Mouse (Mus musculus) stomach, embryonic 16.5 days (tissue): Measurements from ENCODE around the gene Zfp346. TPM values are rescaled to one million over a fixed set of nuclear protein-coding genes. Genes with fewer than 3 reads are reported as not detected.
"Not testable (repeated sequence)": the region's sequence is repeated elsewhere in the genome, so short reads cannot be mapped to it uniquely, and the experiment has no call there.

Experiments
- ATAC-seq: fragments of 200-750 bp; cut with Nextera tagmentation; 2 replicates; pipeline ENCODE4 v1.8.0; 2017; ENCODE audit warnings: moderate number of reproducible peaks, moderate TSS enrichment; ENCODE audit not compliant: insufficient read depth, low FRiP score
- H3K27ac ChIP-seq: fragments of 300-500 bp; sonication (generic); 2 replicates; pipeline ENCODE4 v1.5.1; 2014; ENCODE audit warnings: low read length
- H3K27me3 ChIP-seq: fragments of 300-500 bp; sonication (generic); 2 replicates; pipeline ENCODE4 v1.6.1; 2014; ENCODE audit warnings: low read length, control low read depth, mixed read lengths; ENCODE audit not compliant: control insufficient read depth, insufficient read depth
- H3K36me3 ChIP-seq: fragments of 300-500 bp; sonication (generic); 2 replicates; pipeline ENCODE4 v1.6.1; 2014; ENCODE audit warnings: low read length; ENCODE audit not compliant: control insufficient read depth, insufficient read depth
- H3K4me1 ChIP-seq: fragments of 300-500 bp; sonication (generic); 2 replicates; pipeline ENCODE4 v1.6.1; 2014; ENCODE audit warnings: low read length, control low read depth, mixed read lengths; ENCODE audit not compliant: control insufficient read depth, insufficient read depth
- H3K4me2 ChIP-seq: fragments of 300-500 bp; sonication (generic); 2 replicates; pipeline ENCODE4 v1.6.1; 2014; ENCODE audit warnings: low read depth, low read length, mixed read lengths
- H3K4me3 ChIP-seq: fragments of 300-500 bp; sonication (generic); replicated peaks from 2 replicates; pipeline ENCODE4 v1.5.1; 2014; ENCODE audit warnings: mild to moderate bottlenecking, low read length
- H3K9ac ChIP-seq: fragments of 300-500 bp; sonication (generic); 2 replicates; pipeline ENCODE4 v1.6.1; 2014; ENCODE audit warnings: low read length
- H3K9me3 ChIP-seq: fragments of 300-500 bp; sonication (generic); replicated peaks from 2 replicates; pipeline ENCODE4 v1.6.1; 2016; ENCODE audit warnings: low read length, control low read depth; ENCODE audit not compliant: control insufficient read depth
- WGBS: fragments of 180-500 bp; shearing (Covaris S2); extraction: QIAGEN DNeasy Blood & Tissue Kit; methylation state at CpG from one replicate; pipeline ENCODE4 v1.1.7; 2014; 5-methylcytosine and 5-hydroxymethylcytosine counted together
- polyA plus RNA-seq: library from polyadenylated mRNA; unstranded; fragments of >200 nt; fragmentation: Nextera tagmentation; extraction: Ambion mirVana; gene quantifications from 2 replicates; pipeline ENCODE4 v1.2.1, GENCODE M21; 2015

Zfp346 gene
- 14.1 and 15.6 TPM in 2 replicates for polyA plus RNA-seq

DNA sequence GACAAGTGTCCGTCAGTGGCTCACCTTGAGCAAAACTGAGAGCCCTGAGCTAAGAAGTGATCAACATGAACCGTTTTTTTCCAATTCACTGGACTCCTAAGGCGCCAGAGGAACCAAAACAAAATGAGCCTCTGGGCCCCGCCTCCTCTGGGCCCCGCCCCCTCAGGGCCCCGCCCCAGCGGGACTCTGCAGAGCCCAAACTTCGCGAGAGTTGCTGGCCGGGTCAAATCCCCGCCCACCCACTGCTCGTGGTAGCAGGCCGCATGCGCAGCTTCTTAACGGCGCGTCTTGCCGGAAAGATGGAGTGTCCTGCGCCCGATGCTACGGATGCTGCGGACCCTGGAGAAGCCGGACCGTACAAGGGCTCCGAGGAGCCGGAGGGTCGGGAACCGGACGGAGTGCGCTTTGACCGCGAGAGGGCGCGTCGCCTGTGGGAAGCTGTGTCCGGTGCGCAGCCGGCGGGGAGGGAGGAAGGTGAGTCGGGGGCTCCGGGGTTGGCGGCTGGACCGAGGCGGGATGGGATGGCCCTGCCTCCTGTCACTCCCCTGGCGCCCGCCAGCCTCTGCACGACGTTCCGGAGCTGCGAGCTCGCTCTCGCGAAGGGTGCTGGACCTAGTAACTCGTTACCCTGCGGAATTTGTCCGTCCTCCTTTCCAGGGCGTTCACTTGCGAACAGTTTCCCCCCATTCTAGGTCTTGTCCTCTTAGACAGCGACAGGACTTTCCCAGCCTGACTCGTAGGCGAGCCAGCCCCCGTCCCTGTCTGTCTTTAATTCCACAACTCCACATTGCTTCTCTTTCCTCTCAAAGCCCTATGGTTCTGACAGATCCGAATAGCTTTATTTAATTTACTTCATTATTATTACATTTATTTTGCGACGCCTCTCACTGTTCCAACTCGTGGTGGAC is at the start of gene Zfp346:
Gene Zfp346, plus strand, starts transcription at position 267 of the 908 bp plus-strand sequence.
- H3K4me2 ChIP-seq: peak within 1 kb of the TSS; percentile 73
- H3K9ac ChIP-seq: peak within 1 kb of the TSS; percentile 82
- H3K9me3 ChIP-seq: no peaks in the 10 kb centered on the region
- peak within 1 kb of the TSS; percentile 75 for H3K27ac ChIP-seq
- H3K36me3 ChIP-seq: no peaks in the 10 kb centered on the region
- peak within 1 kb of the TSS; percentile 75 for H3K4me3 ChIP-seq
- no peaks in the 10 kb centered on the region for H3K27me3 ChIP-seq
- ATAC-seq: peak; percentile 96
- WGBS: under 1% methylated on average over 66 of the region's 66 CpGs
- H3K4me1 ChIP-seq: peaks cover 6% of the 10 kb centered on the region

DNA sequence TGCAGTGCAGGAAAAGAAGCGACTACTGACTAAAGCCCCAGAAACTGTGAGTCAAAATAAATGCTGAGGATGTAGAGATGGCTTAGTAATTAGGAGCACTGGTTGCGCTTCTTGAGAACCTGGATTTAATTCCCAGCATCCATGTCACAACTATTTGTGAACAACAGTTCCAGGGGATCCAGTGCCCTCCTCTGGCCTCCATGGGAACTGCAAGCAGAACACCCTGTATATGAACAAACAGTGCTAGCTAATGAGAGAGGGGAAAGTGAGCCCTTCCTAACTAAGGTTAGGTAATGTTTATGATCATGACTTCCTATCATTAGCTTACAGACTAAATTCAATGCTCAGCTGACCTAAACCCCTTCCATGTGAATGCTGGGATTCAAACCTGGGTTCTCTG is 47.1 kb upstream of the Zfp346 start:
- no peak overlapping the region for H3K9ac ChIP-seq
- H3K4me1 ChIP-seq: no peaks in the 10 kb centered on the region
- no peaks in the 10 kb centered on the region for H3K27me3 ChIP-seq
- no peaks in the 10 kb centered on the region for H3K9me3 ChIP-seq
- 94% methylated on average over 2 of the region's 2 CpGs for WGBS
- no peak overlapping the region for H3K4me3 ChIP-seq
- H3K27ac ChIP-seq: no peak overlapping the region
- no peak overlapping the region for H3K4me2 ChIP-seq
- 0 out of 2 replicates have a peak, but pooled peaks cover 2% of the 10 kb centered on the region for H3K36me3 ChIP-seq
- no peak for ATAC-seq

GRCm38 (mm10) chr13:55063276-55063675 is 41.8 kb upstream of the Zfp346 start:
- H3K4me1 ChIP-seq: no peaks in the 10 kb centered on the region
- no peak for ATAC-seq
- 67% methylated on average over 2 of the region's 2 CpGs for WGBS
- no peaks in the 10 kb centered on the region for H3K9me3 ChIP-seq
- no peak overlapping the region for H3K4me3 ChIP-seq
- H3K9ac ChIP-seq: no peak overlapping the region
- H3K27me3 ChIP-seq: no peaks in the 10 kb centered on the region
- no peak overlapping the region for H3K4me2 ChIP-seq
- no peaks in the 10 kb centered on the region for H3K36me3 ChIP-seq
- H3K27ac ChIP-seq: no peak overlapping the region

- Histone ChIP-seq H3K4me2 (no peak overlapping the region), H3K4me1 (no peaks in the 10 kb centered on the region), H3K36me3 (no peaks in the 10 kb centered on the region), H3K9me3 (no peaks in the 10 kb centered on the region), H3K27ac (no peak overlapping the region), H3K9ac (no peak overlapping the region), H3K27me3 (no peaks in the 10 kb centered on the region), H3K4me3 (no peak overlapping the region)
- WGBS: 48% methylated on average over 7 of the region's 7 CpGs
- no peak for ATAC-seq
Measured at GRCm38 (mm10) chr13:55069719-55070118, 35.4 kb upstream of the Zfp346 start.

GRCm38 (mm10) chr13:55071322-55071721 is 33.8 kb upstream of the Zfp346 start:
- no peaks in the 10 kb centered on the region for H3K9me3 ChIP-seq
- WGBS: under 1% methylated on average over 3 of the region's 3 CpGs
- ATAC-seq: no peak

GRCm38 (mm10) chr13:55075597-55075996 is 29.5 kb upstream of the Zfp346 start:
- H3K9ac ChIP-seq: no peak overlapping the region
- no peak overlapping the region for H3K4me3 ChIP-seq
- no peak overlapping the region for H3K27ac ChIP-seq
- H3K4me2 ChIP-seq: no peak overlapping the region
- ATAC-seq: no peak
- no peaks in the 10 kb centered on the region for H3K9me3 ChIP-seq
- 64% methylated on average over 5 of the region's 5 CpGs for WGBS
- no peaks in the 10 kb centered on the region for H3K27me3 ChIP-seq
- H3K4me1 ChIP-seq: no peaks in the 10 kb centered on the region
- H3K36me3 ChIP-seq: no peaks in the 10 kb centered on the region

More at GRCm38 (mm10) chr13:55071322-55071721, 33.8 kb upstream of the Zfp346 start:
- no peaks in the 10 kb centered on the region for H3K4me1 ChIP-seq
- no peaks in the 10 kb centered on the region for H3K27me3 ChIP-seq
- H3K4me2 ChIP-seq: no peak overlapping the region
- H3K4me3 ChIP-seq: no peak overlapping the region
- no peak overlapping the region for H3K9ac ChIP-seq
- no peaks in the 10 kb centered on the region for H3K36me3 ChIP-seq
- no peak overlapping the region for H3K27ac ChIP-seq

- H3K27ac ChIP-seq: no peak overlapping the region
- H3K4me3 ChIP-seq: no peak overlapping the region
- H3K4me1 ChIP-seq: no peaks in the 10 kb centered on the region
- H3K27me3 ChIP-seq: no peaks in the 10 kb centered on the region
- no peak overlapping the region for H3K9ac ChIP-seq
- ATAC-seq: no peak
- WGBS: 66% methylated on average over 4 of the region's 4 CpGs
- H3K9me3 ChIP-seq: no peaks in the 10 kb centered on the region
- H3K4me2 ChIP-seq: no peak overlapping the region
- 0 out of 2 replicates have a peak, but pooled peaks cover 3% of the 10 kb centered on the region for H3K36me3 ChIP-seq
Measured at GRCm38 (mm10) chr13:55092588-55092987, 12.5 kb upstream of the Zfp346 start.

DNA sequence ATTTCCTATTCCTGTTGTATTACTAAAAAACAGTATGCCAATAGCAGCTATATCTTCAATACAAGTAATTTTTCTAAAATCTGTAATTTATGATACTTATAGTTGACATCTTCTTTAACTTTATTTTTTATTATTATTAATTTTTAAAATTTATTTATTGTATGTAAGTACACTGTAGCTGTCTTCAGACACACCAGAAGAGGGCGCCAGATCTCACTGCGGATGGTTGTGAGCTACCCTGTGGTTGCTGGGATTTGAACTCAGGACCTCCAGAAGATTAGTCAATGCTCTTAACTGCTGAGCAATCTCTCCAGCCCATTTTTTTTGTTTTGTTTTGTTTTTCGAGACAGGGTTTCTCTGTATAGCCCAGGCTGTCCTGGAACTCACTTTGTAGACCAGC is 7.3 kb upstream of the Zfp346 start:
- H3K36me3 ChIP-seq, H3K4me1 ChIP-seq, H3K9me3 ChIP-seq, ATAC-seq, H3K9ac ChIP-seq, H3K27ac ChIP-seq, H3K4me3 ChIP-seq, H3K27me3 ChIP-seq, H3K4me2 ChIP-seq: not testable (repeated sequence)
- 94% methylated on average over 3 of the region's 3 CpGs for WGBS

DNA sequence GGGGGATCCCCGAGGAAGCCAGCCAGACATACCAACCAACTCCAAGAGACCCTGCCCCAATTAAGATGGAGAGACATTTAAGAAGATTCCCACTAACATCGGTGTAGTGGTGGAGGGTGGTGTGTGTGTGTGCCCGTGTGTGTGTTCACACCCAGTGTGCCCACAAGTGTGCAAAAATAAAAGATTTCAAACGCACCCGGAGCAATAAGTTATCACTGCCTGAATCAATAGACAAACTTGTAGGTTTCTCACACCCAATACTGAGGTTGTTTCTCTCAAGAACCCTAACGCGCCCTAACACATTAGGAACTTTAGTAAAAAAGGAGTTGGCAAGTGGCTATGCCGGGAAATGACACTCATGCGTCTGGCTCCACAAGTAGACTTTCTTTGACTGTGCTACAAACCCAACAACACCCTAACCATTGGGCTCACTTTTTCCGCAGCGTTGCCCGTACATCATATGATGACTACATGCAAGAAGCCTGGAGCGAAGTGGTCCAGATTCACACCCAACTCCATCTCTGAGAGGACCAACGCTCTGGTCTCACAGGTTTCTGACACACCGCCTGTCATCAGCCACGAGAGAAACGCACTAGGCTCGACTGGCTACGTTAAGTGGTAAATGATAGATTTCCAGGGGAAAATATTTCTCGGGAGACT is 5.9 kb upstream of the Zfp346 start:
- no peaks in the 10 kb centered on the region for H3K27me3 ChIP-seq
- H3K4me2 ChIP-seq: peak overlapping the region; percentile 60
- peaks cover 6% of the 10 kb centered on the region for H3K4me1 ChIP-seq
- peak overlapping the region; percentile 64 for H3K4me3 ChIP-seq
- no peak for ATAC-seq
- peak overlapping the region; percentile 77 for H3K27ac ChIP-seq
- no peaks in the 10 kb centered on the region for H3K36me3 ChIP-seq
- WGBS: 24% methylated on average over 20 of the region's 20 CpGs
- peak overlapping the region; percentile 85 for H3K9ac ChIP-seq
- H3K9me3 ChIP-seq: no peaks in the 10 kb centered on the region
